Mouse (Mus musculus): ENCODE results near the gene Chid1.

The Chid1 gene

DNA sequence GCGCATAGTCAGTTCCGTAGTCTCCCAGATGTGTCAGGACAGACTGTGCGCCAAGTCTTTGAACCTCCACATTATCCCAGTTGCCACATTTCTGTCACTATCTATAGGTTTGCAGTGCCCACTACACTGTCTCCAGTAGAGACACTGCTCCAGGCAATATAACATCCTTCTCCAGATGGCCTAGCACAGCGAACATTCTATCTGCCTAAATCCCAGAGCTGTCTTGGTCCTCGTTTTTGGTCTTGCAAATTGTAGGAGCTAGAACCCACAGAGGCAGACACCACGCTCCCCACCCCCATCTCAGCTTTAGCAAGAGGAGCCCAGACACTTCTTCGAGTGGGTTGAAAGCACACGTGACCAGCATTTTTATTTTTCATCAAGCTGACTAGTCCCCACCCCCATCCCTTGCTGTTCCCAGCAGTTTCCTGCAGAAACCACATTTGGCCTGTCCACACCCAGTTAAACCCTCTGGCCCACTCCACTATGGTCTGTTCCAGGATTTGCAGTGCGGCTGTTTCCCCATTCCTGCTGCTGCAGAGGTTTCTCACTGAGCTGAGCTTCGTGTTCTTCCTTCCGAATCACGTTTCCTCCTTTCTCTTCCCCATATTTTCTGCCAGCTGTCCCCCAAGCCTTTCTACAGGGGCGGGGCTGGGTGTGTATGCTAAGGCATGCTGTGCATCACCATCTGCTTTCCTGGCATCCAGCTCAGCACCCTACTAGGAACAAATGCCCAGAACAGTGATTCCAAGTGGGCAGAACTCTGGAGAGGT lies 840 bp upstream of the Chid1 start:
- DNase-seq (ENCODE audit: low read depth, low spot score) = peak; percentile 54
- H3K27me3 ChIP-seq (ENCODE audit: control insufficient read depth, insufficient read depth, low read length, poor library complexity, severe bottlenecking) = no peaks in the 10 kb centered on the region

DNA sequence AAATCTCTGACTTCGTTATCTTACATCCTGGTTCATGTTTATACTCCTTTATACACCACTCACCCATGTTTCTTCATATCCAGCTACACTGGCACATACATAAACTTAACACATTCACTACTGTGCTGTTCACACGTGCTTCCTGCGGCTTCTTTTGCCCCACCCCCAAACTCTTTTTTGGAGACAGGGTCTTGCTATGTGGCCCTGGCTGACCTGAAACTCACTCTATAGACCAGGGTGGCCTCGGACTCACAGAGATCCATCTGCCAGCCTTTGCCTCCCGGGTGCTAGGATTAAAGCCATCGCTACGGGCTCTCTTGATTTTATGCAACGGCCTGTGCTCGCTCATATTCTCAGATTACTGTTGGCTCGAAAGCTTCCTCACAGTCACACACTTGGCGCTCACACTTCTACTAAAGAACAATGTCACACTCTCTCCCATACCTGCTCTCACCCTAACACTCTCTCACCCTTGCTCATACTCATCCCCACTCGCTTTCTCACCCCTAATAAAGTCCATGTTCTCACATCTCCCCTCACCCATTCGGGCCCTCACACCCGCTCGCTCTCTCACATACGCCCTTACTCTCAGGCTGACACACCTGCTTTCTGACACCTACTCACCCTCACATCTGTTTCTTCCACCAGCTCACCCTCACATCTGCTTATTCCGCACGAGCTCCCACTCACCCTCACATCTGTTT lies 653 bp downstream of the Chid1 start:
- H3K27me3 ChIP-seq (ENCODE audit: control insufficient read depth, insufficient read depth, low read length, poor library complexity, severe bottlenecking) = no peaks in the 10 kb centered on the region
- no peak for DNase-seq (ENCODE audit: low read depth, low spot score)
- no peaks in the 10 kb centered on the region for H3K36me3 ChIP-seq (ENCODE audit: control insufficient read depth, insufficient read depth, low read length, poor library complexity, severe bottlenecking)

More for the DNA sequence above, 840 bp upstream of the Chid1 start:
- H3K36me3 ChIP-seq (ENCODE audit: control insufficient read depth, insufficient read depth, low read length, poor library complexity, severe bottlenecking) = no peaks in the 10 kb centered on the region

DNA sequence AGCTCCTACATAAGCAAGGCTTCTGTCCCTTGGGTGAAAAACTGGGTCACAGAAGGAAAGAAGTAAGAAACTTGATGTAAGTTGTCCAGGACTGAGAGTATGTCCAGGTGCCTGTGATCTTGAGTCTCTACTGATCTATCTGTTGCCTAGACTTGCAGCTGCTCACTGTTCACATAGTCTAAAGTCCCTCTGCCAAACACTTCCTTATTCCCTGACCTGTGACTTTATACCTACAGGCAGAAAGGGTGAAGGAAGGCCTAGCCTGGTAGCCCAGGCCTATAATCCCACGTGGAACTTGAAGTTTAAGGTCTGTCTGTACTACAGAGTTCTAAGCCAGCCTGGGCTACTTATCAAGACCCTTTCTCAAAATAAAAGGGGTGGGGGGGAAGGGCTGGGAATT lies 4.1 kb downstream of the Chid1 start:
- Histone ChIP-seq H3K27me3 (ENCODE audit: control insufficient read depth, insufficient read depth, low read length, poor library complexity, severe bottlenecking) (no peaks in the 10 kb centered on the region), H3K36me3 (ENCODE audit: control insufficient read depth, insufficient read depth, low read length, poor library complexity, severe bottlenecking) (no peaks in the 10 kb centered on the region)
- no peak for DNase-seq (ENCODE audit: low read depth, low spot score)

DNA sequence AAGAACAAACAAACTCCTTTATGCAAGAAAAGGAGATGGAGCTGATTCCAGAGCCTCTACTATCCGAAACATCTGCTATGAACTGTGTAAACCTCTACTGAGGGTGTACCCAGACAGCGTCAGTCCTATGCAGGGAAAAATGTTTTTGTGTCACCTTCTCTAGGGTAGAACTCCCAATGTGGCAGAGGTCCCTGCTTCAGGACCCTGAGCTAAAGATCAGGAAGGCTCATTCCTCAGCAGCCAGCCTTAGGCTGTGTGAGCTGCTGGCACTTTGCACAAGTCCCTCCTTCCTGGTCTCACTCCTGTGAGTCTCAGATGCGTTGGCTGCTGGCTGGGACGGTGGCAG lies 14.1 kb downstream of the Chid1 start:
- no peak for DNase-seq (ENCODE audit: low read depth, low spot score)

DNA sequence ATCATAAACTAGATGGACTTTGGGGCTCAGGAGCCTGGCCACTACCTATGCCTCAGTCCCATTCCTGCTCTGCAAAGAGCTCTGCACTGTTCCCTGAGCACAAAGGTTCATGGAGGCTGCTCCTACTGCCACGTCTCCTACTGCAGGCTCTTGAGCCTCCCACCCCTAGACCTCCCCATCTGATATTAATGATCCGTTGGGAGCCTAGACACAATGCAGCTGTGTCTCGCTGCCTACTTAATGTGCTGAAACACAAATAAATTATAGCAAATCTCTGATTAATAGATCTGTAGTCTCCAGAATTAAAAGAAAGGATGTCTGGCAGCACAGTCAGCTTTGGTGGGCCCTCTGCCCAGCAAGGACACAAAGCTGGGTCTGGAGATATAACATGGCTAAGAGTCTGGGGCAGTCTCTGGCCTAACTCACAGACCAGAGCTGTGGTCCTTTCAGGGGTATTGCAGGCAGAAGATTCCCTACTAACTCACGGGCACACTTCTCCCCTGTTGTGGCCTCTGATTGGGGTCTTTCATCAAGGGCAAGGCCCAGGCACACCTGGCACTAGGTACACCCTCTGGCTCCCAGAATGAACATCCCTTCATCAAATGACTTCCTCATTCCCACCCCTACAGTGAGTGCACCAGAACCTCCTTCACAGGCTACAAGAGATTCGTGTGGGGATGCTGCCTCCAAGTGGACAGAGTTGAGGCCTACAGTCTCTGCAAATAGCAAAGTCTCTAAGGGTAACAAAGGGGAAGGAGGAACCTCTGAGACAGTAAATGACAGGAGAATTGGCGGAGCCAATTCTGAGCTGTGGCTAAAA lies 14.7 kb downstream of the Chid1 start:
- peaks cover 2% of the 10 kb centered on the region for H3K36me3 ChIP-seq (ENCODE audit: control insufficient read depth, insufficient read depth, low read length, poor library complexity, severe bottlenecking)
- peak; percentile 92 for DNase-seq (ENCODE audit: low read depth, low spot score)
- no peaks in the 10 kb centered on the region; the same call in 1 of the 2 replicates for H3K27me3 ChIP-seq (ENCODE audit: control insufficient read depth, insufficient read depth, low read length, poor library complexity, severe bottlenecking)

More for the DNA sequence above, 14.1 kb downstream of the Chid1 start:
- Histone ChIP-seq H3K36me3 (ENCODE audit: control insufficient read depth, insufficient read depth, low read length, poor library complexity, severe bottlenecking) (peaks cover 2% of the 10 kb centered on the region), H3K27me3 (ENCODE audit: control insufficient read depth, insufficient read depth, low read length, poor library complexity, severe bottlenecking) (no peaks in the 10 kb centered on the region; the same call in 1 of the 2 replicates)

DNA sequence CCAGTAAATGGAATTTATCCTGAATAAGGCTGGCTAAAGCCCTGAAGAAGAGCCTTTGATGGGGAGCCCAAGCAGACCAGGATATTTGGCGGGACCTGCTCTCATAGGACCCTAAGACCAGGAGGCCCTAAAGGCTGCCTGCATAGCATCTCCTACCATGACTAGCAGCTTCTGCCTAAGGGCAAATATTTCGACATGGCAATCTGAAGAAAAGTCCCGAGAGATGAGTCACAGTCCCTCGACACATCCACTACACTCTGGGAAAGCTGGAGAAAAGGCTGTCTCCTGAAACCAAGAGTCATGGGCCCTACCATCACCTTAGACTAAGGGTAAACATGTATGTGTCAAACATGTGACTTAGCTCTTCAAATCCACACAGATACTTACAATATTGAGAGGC lies 15.4 kb downstream of the Chid1 start:
- DNase-seq (ENCODE audit: low read depth, low spot score) = no peak
- Histone ChIP-seq H3K27me3 (ENCODE audit: control insufficient read depth, insufficient read depth, low read length, poor library complexity, severe bottlenecking) (no peaks in the 10 kb centered on the region), H3K36me3 (ENCODE audit: control insufficient read depth, insufficient read depth, low read length, poor library complexity, severe bottlenecking) (peaks cover 2% of the 10 kb centered on the region)

DNA sequence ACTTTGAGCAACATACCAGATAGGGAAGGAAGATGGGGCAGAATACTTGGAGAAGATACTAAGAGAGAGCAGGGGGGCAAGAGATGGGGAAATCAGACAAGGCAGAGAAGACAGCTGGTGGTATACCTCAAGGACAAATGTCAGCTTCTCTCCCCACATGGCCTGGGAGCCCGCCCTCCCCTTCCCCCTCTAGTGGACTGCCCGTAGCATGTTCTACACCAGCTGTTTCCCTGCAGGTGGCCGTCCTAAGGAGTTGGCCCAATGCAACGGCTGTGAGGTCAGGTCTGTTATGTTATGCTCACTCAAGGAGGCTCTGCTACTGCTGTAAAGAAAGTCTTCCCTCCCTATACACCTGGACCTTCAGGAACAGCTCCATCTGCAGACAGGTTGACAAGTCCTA lies 16.6 kb downstream of the Chid1 start:
- DNase-seq (ENCODE audit: low read depth, low spot score) = no peak
- Histone ChIP-seq H3K27me3 (ENCODE audit: control insufficient read depth, insufficient read depth, low read length, poor library complexity, severe bottlenecking) (no peaks in the 10 kb centered on the region), H3K36me3 (ENCODE audit: control insufficient read depth, insufficient read depth, low read length, poor library complexity, severe bottlenecking) (no peaks in the 10 kb centered on the region; the same call in 1 of the 2 replicates)

DNA sequence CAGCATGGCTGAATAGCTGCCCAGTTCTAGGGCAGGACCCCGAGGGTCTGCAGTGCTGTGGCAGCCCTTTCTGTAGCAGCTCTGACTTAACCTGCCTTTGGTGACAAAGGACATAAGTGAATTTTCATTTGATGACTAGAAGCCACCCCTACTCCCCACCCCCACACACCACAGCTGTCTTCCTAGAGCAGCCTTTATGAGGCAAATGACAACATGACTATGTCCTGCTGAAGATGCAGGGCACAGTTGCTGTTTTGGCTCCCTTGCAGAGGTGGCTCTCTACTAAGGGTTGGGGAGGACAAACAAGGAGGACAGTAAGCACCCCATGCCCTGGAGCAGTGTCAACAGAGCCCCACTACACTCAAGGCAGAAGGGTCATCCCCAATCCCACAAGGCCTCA lies 19.9 kb downstream of the Chid1 start:
- H3K36me3 ChIP-seq (ENCODE audit: control insufficient read depth, insufficient read depth, low read length, poor library complexity, severe bottlenecking) = no peaks in the 10 kb centered on the region
- DNase-seq (ENCODE audit: low read depth, low spot score) = no peak
- no peaks in the 10 kb centered on the region for H3K27me3 ChIP-seq (ENCODE audit: control insufficient read depth, insufficient read depth, low read length, poor library complexity, severe bottlenecking)

DNA sequence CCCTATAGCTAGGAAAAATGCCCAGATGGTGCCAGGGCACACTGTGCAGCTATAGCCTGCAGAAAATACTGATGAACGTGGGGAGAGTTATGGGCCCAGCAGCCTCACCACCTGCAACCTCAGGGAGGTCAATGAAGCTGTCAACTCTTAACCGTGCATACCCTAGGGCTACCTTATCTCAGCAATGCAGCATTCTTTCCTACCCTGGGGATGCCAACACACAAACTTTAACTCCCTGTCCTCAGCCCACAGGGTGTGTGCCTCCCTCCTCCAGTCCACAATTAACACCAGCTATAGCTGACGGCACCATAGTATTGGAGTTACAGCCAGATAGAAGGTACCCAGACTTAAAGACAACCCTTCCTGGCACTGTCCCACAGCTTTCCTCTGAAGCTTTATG lies 20.7 kb downstream of the Chid1 start:
- DNase-seq (ENCODE audit: low read depth, low spot score) = no peak
- H3K36me3 ChIP-seq (ENCODE audit: control insufficient read depth, insufficient read depth, low read length, poor library complexity, severe bottlenecking) = no peaks in the 10 kb centered on the region
- no peaks in the 10 kb centered on the region for H3K27me3 ChIP-seq (ENCODE audit: control insufficient read depth, insufficient read depth, low read length, poor library complexity, severe bottlenecking)

DNA sequence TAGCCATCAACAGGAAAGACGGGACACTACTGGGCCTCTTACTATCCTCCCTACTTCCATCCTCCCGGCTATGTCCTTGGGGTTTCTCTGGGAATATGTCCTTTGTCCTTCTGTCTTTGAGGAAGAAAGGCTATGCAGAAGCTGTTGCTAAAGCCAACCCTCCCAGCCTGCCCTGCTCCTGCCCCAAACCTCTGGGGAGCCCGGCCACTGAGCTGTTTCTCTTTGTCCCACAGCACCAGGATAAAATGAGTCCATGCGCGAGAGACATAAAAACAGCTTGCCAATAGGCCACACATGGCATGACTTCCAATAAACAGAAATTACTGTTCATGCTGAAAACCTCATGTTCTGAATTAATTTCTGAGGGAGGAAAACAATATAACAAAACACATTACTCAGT lies 21.4 kb downstream of the Chid1 start:
- no peak for DNase-seq (ENCODE audit: low read depth, low spot score)
- H3K27me3 ChIP-seq (ENCODE audit: control insufficient read depth, insufficient read depth, low read length, poor library complexity, severe bottlenecking) = no peaks in the 10 kb centered on the region
- H3K36me3 ChIP-seq (ENCODE audit: control insufficient read depth, insufficient read depth, low read length, poor library complexity, severe bottlenecking) = no peaks in the 10 kb centered on the region

DNA sequence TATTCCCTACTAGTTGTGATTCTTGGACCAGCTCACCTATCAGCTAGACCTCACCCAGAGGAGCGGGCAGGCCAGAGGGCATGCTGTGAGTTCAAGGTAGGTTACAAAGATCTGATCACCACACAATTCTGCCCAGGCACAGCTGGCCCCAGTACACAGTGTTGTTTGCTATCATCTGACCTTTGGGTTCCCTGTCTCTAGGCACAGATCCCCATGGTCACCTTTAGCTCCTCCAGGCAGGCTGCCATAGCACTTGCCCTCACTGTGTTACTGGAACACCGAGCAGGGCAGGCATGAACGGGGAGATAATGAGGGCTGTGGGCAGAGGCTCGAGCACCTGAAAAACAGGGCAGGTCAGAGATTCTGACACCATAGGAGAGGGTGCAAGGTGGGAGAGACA lies 22.0 kb downstream of the Chid1 start:
- DNase-seq (ENCODE audit: low read depth, low spot score) = no peak
- no peaks in the 10 kb centered on the region for H3K36me3 ChIP-seq (ENCODE audit: control insufficient read depth, insufficient read depth, low read length, poor library complexity, severe bottlenecking)
- H3K27me3 ChIP-seq (ENCODE audit: control insufficient read depth, insufficient read depth, low read length, poor library complexity, severe bottlenecking) = no peaks in the 10 kb centered on the region

DNA sequence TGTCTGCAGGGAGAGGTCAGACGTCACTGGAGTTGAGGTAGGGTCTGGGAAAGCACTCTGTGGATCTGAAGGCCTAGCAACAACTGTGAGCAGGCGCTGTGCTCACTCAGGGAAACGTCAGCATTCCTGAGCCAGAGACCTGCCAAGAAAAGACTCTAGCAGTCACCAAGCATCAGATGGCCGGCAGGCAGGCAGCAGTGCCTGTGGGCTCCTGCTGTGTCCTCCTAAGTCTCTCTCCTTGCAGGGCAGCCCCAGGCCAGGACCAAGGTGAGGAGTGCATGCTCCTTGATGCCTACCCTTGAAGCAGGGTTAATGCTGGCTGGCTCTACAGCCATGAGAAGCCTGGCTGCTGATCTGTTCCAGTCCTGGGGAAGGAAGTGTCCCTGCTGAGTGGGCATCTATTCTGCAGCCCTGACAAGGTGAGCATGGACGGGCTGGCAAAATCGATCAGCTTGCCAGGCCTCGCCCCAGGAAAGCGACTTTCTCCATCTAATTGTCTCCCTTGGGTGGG lies 28.9 kb downstream of the Chid1 start:
- no peak for DNase-seq (ENCODE audit: low read depth, low spot score)
- H3K27me3 ChIP-seq (ENCODE audit: control insufficient read depth, insufficient read depth, low read length, poor library complexity, severe bottlenecking) = no peaks in the 10 kb centered on the region
- H3K36me3 ChIP-seq (ENCODE audit: control insufficient read depth, insufficient read depth, low read length, poor library complexity, severe bottlenecking) = no peaks in the 10 kb centered on the region

DNA sequence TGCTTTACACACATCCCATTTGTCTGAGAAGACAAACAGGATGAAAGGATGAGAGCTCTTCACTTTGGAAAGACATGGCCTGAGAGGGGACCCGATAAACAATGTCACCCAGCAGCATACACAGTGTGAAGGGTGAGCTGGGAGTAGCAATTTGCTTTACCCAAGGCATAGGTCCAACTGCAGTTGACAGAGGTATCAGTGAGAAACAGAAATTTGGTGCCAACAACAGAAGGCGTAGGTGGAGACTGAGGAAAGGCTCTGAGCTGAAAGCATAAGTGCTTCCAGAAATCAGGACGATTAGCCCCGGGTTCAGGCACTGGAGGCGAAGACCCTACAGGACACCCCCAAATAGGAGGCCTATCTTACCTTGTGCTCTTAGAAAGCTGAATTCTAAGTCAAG lies 29.5 kb downstream of the Chid1 start:
- H3K36me3 ChIP-seq (ENCODE audit: control insufficient read depth, insufficient read depth, low read length, poor library complexity, severe bottlenecking) = no peaks in the 10 kb centered on the region
- no peaks in the 10 kb centered on the region for H3K27me3 ChIP-seq (ENCODE audit: control insufficient read depth, insufficient read depth, low read length, poor library complexity, severe bottlenecking)
- DNase-seq (ENCODE audit: low read depth, low spot score) = no peak

DNA sequence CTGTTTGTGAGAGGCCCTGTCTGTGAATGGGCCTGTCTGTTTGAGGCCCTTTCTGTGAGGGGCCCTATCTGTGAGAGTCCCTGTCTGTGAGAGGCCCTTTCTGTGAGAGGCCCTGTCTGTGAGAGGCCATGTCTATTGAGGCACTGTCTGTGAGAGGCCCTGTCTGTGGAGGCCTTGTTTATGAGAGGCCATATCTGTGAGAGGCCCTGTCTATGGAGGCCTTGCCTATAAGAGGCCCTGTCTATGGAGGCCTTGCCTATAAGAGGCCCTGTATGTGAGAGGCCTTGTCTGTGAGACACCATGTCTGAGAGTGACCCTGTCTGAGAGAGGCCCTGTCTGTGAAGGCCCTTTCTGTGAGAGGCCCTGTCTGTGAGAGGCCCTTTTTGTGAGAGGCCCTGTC lies 31.5 kb downstream of the Chid1 start:
- DNase-seq (ENCODE audit: low read depth, low spot score) = no peak
- Histone ChIP-seq H3K27me3 (ENCODE audit: control insufficient read depth, insufficient read depth, low read length, poor library complexity, severe bottlenecking) (no peaks in the 10 kb centered on the region), H3K36me3 (ENCODE audit: control insufficient read depth, insufficient read depth, low read length, poor library complexity, severe bottlenecking) (no peaks in the 10 kb centered on the region)

DNA sequence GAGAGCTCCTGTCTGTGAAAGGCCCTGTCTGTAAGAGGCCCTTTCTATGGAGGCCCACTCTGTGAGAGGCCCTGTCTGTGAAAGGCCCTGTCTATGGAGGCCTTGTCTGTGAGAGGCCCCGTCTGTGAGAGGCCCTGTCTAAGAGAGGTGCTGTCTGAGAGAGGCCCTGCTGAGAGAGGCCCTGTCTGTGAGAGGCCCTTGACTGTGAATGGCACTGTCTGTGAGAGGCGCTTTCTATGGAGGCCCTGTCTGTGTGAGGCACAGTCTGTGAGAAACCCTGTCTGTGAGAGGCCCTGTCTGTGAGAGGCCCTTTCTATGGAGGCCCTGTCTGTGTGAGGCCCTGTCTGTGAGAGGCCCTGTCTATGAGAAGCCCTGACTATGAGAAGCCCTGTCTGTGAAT lies 33.4 kb downstream of the Chid1 start:
- DNase-seq (ENCODE audit: low read depth, low spot score) = no peak
- H3K36me3 ChIP-seq (ENCODE audit: control insufficient read depth, insufficient read depth, low read length, poor library complexity, severe bottlenecking) = no peaks in the 10 kb centered on the region
- H3K27me3 ChIP-seq (ENCODE audit: control insufficient read depth, insufficient read depth, low read length, poor library complexity, severe bottlenecking) = no peaks in the 10 kb centered on the region
